Mouse (Mus musculus): ENCODE measurements around the gene Htr1d. TPM values are rescaled to one million over a fixed set of nuclear protein-coding genes. Genes with fewer than 3 reads are reported as not detected.

Htr1d gene
- polyA plus RNA-seq (2015; fragmentation: Nextera tagmentation; extraction: Ambion mirVana), result 0.19 and 0.52 TPM in 2 replicates

DNA sequence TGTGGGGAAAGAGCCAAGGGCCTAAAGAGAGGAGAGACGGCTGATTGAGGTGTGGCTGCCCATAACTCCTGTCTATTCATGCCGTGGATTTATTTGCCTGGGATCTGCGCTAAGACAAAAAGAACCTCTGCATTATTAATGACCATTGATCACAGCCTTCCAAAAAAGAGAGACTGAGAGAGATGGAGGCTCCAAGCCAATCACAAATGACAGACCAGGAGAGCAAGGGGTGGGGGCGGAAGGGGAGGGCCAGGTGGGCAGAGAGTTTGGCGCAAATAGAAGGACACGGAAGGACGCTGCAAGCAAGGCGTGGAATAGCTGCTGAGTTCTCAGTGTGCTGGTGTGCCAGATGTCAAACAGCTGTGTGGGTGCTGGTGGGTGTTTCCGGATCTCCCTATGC is at the start of gene Htr1d:
TSS of gene Htr1d (plus strand) at position 301 of the 400 bp plus-strand sequence.
- H3K27me3 ChIP-seq, result peaks cover 79% of the 10 kb centered on the region
- 69% methylated on average over 9 of the region's 9 CpGs for WGBS
- ATAC-seq, result no peak
- H3K4me3 ChIP-seq (replicated peaks), result peak within 1 kb of the TSS; percentile 47
- H3K36me3 ChIP-seq, result no peaks in the 10 kb centered on the region
- H3K4me1 ChIP-seq (replicated peaks), result peaks cover 30% of the 10 kb centered on the region
- peak within 1 kb of the TSS; percentile 65 for H3K9ac ChIP-seq (replicated peaks)
- no peaks in the 10 kb centered on the region for H3K9me3 ChIP-seq
- H3K4me2 ChIP-seq (replicated peaks), result peak within 1 kb of the TSS; percentile 84
- no peak within 1 kb of the TSS for H3K27ac ChIP-seq

DNA sequence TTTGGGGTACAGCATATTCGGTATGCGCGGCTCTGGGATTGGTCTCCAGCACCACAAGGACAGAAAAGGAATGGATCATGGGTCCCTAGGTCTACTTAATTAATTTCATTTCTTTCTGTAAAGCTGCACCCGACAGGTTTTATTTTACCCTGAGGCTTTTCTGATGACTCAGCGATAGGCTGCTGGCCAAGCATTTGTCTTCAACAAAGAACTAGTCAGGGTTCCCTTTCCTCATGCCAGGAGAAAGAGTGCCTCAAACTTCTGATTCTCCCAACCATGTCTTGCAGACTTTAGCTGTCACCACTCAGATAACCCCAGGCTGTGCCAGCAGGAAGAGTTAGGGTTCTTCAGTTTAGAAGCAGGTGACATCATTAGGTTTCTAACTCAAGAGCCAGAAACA is 46.3 kb upstream of the Htr1d start:
- Histone ChIP-seq H3K36me3 (no peaks in the 10 kb centered on the region), H3K27ac (no peak overlapping the region), H3K4me2 (replicated peaks) (no peak overlapping the region), H3K4me1 (replicated peaks) (peaks cover 13% of the 10 kb centered on the region), H3K9ac (replicated peaks) (no peak overlapping the region), H3K4me3 (replicated peaks) (no peak overlapping the region), H3K9me3 (no peaks in the 10 kb centered on the region), H3K27me3 (no peaks in the 10 kb centered on the region)
- 94% methylated on average over 5 of the region's 5 CpGs for WGBS
- ATAC-seq, result no peak

DNA sequence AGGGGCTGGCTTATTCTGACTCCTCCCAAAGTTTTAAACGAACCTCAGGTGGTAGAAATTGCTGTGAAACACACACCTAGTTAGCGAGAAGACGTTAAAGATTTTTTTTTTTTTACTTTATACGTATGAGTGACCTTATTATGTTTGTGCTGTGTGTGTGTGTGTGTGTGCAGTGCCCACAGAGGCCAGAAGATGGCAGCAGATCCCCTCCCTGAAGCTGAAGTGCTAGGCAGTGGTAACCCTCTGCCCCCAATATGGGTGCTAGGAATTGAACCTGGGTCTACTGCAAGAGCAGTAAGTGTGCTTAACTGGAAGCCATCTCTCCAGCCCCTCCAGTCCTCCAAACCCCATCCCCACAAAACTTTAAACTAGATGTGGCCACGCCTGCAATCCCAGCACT is 40.3 kb upstream of the Htr1d start:
- H3K4me2 ChIP-seq (replicated peaks), result no peak overlapping the region
- H3K36me3 ChIP-seq, result no peaks in the 10 kb centered on the region
- H3K27me3 ChIP-seq, result no peaks in the 10 kb centered on the region
- 85% methylated on average over 5 of the region's 5 CpGs for WGBS
- H3K4me1 ChIP-seq (replicated peaks), result no peaks in the 10 kb centered on the region
- H3K4me3 ChIP-seq (replicated peaks), result no peak overlapping the region
- no peaks in the 10 kb centered on the region for H3K9me3 ChIP-seq
- ATAC-seq, result no peak
- H3K27ac ChIP-seq, result no peak overlapping the region
- no peak overlapping the region for H3K9ac ChIP-seq (replicated peaks)

DNA sequence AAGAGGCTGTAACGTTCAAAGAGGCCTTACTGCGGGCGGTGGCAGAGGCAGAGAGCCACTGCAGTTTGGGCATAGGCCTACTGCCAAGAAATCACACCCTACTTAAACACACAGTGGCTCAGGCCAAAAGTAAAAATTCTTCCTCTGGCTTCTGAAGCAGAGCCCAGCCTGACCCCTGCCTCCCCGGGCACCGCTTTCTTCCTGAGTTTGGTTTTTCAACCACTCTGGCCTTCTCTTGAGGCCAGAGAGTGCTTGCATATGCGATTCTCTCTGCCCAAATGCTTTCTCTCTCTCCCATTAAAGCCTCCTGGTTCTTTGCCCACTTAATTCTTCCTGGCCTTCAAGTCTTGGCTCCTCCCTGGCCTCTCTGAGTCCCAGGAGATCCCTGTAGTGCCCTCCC is 39.5 kb upstream of the Htr1d start:
- Histone ChIP-seq H3K9me3 (no peaks in the 10 kb centered on the region), H3K4me1 (replicated peaks) (no peaks in the 10 kb centered on the region), H3K4me3 (replicated peaks) (no peak overlapping the region), H3K27me3 (no peaks in the 10 kb centered on the region), H3K36me3 (no peaks in the 10 kb centered on the region), H3K4me2 (replicated peaks) (no peak overlapping the region), H3K27ac (no peak overlapping the region), H3K9ac (replicated peaks) (no peak overlapping the region)
- no peak for ATAC-seq
- 86% methylated on average over 6 of the region's 6 CpGs for WGBS

DNA sequence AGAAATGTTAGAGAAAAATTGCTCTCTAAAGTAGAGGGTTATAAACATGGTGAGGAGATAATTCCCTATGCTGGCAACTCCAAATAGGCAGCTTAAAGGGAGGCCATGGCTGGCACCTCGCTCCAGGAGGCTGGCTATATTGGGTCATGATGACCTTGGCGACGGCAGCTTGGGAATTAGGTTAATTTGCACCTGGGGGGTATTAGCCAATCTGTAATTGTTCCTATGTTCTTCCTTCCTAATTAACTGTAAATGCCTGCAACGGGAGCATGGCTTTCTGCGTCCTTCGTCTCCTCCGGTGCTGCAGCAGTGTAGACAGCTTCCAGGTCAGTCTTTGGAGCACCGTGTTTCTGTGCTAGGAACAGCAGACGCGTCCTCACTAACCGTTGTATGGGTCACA is 36.1 kb upstream of the Htr1d start:
- no peak overlapping the region for H3K9ac ChIP-seq (replicated peaks)
- no peaks in the 10 kb centered on the region for H3K4me1 ChIP-seq (replicated peaks)
- H3K27me3 ChIP-seq, result no peaks in the 10 kb centered on the region
- no peaks in the 10 kb centered on the region for H3K9me3 ChIP-seq
- H3K27ac ChIP-seq, result no peak overlapping the region
- WGBS, result 77% methylated on average over 11 of the region's 11 CpGs
- no peak overlapping the region for H3K4me2 ChIP-seq (replicated peaks)
- H3K4me3 ChIP-seq (replicated peaks), result no peak overlapping the region
- no peak for ATAC-seq
- no peaks in the 10 kb centered on the region for H3K36me3 ChIP-seq

DNA sequence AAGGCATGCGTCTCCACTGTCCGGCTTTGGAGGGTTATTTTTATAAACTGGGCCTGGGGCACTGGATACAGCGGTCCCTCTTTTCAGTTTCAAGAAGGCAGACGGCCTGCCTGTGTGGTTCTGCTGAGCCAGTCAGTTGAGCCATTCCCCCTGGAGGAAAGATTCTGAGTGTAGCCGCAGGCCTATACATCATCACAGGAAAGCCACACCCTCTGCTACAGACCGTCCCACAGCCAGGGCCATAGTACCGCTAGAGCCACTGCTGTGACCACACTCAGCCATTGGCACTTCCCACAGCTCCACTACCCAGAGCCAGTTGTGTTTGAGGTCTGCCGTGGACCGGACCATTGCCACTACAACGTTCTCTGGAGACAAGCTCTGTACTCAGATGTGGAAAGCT is 21.5 kb upstream of the Htr1d start:
- no peak overlapping the region for H3K9ac ChIP-seq (replicated peaks)
- no peaks in the 10 kb centered on the region for H3K4me1 ChIP-seq (replicated peaks)
- H3K9me3 ChIP-seq, result no peaks in the 10 kb centered on the region
- H3K27me3 ChIP-seq, result no peaks in the 10 kb centered on the region
- no peak overlapping the region for H3K4me3 ChIP-seq (replicated peaks)
- no peaks in the 10 kb centered on the region for H3K36me3 ChIP-seq
- no peak overlapping the region for H3K4me2 ChIP-seq (replicated peaks)
- no peak overlapping the region for H3K27ac ChIP-seq
- no peak for ATAC-seq
- 91% methylated on average over 10 of the region's 10 CpGs for WGBS

DNA sequence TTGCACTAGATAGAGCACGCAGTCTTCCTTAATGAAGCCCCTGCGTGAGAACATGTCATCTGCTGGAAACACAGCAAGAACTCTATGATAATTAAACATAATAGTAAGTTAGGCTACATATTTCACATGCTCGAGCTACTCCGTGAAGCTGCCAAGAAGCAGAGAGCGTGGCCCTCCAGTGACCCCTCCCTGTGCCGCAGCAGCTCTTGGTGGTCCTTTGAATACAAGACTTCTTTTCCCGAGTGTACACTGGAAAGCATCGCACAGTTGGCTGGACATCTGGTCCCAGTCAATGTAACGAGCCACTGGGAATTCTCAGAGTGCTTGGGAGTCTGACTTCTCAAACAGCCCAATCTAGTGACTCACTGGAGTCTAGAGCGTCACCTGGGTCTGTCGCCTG is 15.5 kb upstream of the Htr1d start:
- H3K4me1 ChIP-seq (replicated peaks), result no peaks in the 10 kb centered on the region
- H3K27me3 ChIP-seq, result no peaks in the 10 kb centered on the region
- H3K36me3 ChIP-seq, result no peaks in the 10 kb centered on the region
- no peak for ATAC-seq
- H3K9ac ChIP-seq (replicated peaks), result no peak overlapping the region
- WGBS, result 72% methylated on average over 11 of the region's 11 CpGs
- H3K4me3 ChIP-seq (replicated peaks), result no peak overlapping the region
- H3K27ac ChIP-seq, result no peak overlapping the region
- no peak overlapping the region for H3K4me2 ChIP-seq (replicated peaks)
- H3K9me3 ChIP-seq, result no peaks in the 10 kb centered on the region

DNA sequence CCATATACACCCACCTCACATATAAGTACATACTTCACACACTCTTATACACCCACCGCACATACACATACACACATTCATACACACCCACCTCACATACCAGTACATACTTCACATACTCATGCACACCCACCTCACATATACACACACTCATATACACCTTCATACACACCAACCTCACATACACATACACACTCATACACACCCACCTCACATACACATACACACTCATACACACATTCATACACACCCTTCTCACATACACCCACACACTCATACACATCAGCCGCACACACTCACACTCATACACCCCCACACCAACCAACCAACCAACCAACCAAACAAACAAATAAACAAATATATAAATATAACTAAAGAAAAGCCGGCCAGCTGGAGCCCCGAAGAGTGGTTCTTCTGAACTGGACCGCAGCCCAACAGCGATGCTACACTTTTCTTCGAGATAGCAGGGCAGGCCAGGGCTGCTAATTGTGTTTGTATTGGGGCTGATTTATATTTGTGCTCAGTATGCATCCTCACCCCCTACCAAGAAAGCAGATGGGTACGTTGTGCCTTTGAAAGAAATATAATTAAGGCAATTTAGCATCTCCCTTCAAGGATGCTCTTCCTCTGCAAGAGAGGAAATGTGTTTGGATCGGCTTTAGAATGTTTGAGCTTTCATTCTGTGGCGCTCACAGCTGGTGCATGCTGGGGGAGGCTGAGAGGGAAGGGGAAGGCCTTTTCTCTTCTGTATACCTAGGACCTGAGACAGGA is 11.1 kb upstream of the Htr1d start:
- Histone ChIP-seq H3K36me3 (no peaks in the 10 kb centered on the region), H3K9ac (replicated peaks) (no peak overlapping the region), H3K27me3 (no peaks in the 10 kb centered on the region), H3K4me1 (replicated peaks) (0 out of 2 replicates have a peak, but pooled peaks cover 4% of the 10 kb centered on the region), H3K4me2 (replicated peaks) (no peak overlapping the region), H3K9me3 (no peaks in the 10 kb centered on the region), H3K4me3 (replicated peaks) (no peak overlapping the region), H3K27ac (no peak overlapping the region)
- ATAC-seq, result no peak
- WGBS, result 73% methylated on average over 10 of the region's 10 CpGs

DNA sequence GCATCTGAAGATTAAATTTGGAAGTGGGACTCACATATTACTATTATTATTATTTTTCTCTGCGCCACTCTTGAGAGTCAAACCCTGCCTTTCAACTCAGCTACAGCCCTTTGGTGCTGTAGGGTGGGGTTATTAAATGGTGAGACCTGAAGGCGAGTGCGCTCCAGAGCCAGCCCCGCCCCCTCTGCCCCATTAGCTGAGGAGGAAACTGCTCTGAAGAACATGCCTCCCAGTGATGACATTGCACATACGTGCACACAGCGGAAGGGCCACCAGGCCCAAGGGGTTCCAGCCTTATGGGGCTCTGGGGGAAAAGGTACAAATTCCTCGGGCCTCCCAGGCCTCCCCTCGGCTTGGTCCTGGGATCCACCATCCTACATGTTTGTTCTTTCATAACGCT is 7.8 kb upstream of the Htr1d start:
- no peaks in the 10 kb centered on the region for H3K9me3 ChIP-seq
- H3K4me3 ChIP-seq (replicated peaks), result no peak overlapping the region
- no peaks in the 10 kb centered on the region for H3K36me3 ChIP-seq
- H3K27ac ChIP-seq, result no peak overlapping the region
- peaks cover 15% of the 10 kb centered on the region; the same call in 1 of the 2 replicates for H3K27me3 ChIP-seq
- no peak overlapping the region for H3K9ac ChIP-seq (replicated peaks)
- no peak overlapping the region for H3K4me2 ChIP-seq (replicated peaks)
- H3K4me1 ChIP-seq (replicated peaks), result peaks cover 11% of the 10 kb centered on the region; the same call in 1 of the 2 replicates
- 89% methylated on average over 9 of the region's 9 CpGs for WGBS
- no peak for ATAC-seq

DNA sequence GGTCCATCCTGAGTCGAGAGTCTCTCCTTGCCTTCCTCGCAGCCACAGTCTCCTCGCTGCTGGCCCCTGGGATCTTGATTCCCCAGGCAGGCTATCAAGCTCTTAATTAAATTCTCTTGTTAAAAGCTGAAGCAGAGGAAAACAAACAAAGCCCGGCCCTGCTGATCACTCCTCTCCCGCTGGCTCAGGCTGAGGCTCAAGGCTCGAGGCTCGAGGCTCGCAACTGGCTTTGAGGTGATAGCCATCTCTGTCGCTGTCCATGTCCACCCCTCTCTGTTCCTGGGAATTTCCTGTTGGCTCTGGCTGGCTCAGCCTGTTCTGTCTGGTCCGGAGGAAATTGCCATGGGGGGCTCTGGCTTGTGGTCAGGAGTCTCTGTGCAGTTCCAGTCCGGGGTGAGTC is 4.4 kb upstream of the Htr1d start:
- Histone ChIP-seq H3K4me1 (replicated peaks) (peaks cover 22% of the 10 kb centered on the region; the same call in 1 of the 2 replicates), H3K4me3 (replicated peaks) (no peak overlapping the region), H3K27me3 (peaks cover 43% of the 10 kb centered on the region), H3K4me2 (replicated peaks) (no peak overlapping the region), H3K9ac (replicated peaks) (no peak overlapping the region), H3K9me3 (no peaks in the 10 kb centered on the region), H3K36me3 (no peaks in the 10 kb centered on the region), H3K27ac (no peak overlapping the region)
- WGBS, result 9% methylated on average over 11 of the region's 11 CpGs
- ATAC-seq, result no peak

DNA sequence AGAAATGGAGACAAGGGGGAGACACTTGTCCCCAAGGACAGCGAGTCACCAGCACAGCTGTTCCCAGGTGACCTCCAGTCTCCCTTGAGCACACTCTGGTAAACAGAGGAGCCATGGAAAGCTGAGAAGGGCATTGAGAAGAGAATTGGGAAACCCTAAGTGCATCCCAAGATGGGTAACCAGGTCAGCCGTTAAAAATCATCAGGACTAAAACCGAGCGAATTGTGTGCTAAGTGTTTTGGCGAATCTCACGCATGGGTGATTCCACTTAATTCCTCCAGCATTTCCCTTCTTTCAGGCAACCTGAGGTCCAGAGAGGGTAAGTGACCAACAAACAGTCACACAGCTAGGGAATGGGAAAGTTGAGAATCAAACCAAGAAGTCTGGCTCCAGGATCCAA is 3.9 kb upstream of the Htr1d start:
- Histone ChIP-seq H3K36me3 (no peaks in the 10 kb centered on the region), H3K27me3 (peaks cover 47% of the 10 kb centered on the region), H3K9ac (replicated peaks) (no peak overlapping the region), H3K27ac (no peak overlapping the region), H3K9me3 (no peaks in the 10 kb centered on the region), H3K4me1 (replicated peaks) (peaks cover 26% of the 10 kb centered on the region), H3K4me3 (replicated peaks) (no peak overlapping the region), H3K4me2 (replicated peaks) (no peak overlapping the region)
- WGBS, result 58% methylated on average over 6 of the region's 6 CpGs
- ATAC-seq, result no peak

DNA sequence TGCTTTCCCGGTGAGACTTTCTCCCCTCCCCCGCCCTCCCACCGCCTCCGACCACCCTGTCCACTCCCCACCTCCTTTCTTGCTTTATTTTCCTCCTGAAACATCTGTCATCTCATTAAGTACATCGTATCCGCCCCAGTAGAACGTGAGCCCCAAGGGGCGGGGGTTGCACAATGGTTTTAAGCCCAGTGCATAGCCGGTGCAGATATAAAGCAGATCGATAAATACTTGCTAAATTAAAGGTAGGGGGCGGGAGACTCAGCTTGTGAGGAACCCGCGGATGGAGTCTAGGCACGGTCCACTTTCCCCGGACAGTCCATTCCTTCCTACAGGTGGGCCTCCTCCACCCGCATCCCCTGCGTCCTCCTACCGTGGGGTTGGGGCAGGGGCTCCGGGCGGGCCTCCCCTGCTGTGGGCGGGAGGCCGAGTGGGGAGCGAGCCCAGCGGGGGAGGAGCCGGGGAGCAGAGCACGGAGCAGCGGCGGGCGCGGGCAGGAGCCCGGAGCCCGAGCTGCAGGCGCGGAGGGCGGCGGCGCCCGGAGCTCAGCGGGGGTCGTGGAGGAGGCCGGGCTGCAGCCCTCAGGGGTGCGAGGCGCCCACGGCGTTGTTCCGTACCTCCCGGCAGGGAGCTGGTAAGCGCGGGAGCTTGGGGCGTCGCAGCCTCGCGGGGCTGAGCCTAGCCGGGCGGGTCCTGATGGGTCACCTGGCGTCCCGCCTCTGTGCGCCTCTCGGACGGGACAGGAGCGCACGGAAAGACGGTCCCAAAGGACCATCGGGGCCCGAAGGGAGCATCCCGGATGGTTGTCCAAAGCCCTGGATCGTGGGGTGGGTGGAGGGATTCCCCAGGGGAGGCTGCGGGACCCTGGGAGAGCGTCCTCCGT is 1.0 kb downstream of the Htr1d start:
- Histone ChIP-seq H3K4me2 (replicated peaks) (peak overlapping the region; percentile 84), H3K27me3 (peaks cover 79% of the 10 kb centered on the region), H3K27ac (no peak overlapping the region), H3K4me3 (replicated peaks) (peak overlapping the region; percentile 47), H3K4me1 (replicated peaks) (peaks cover 23% of the 10 kb centered on the region), H3K9me3 (no peaks in the 10 kb centered on the region), H3K9ac (replicated peaks) (peak overlapping the region; percentile 65), H3K36me3 (no peaks in the 10 kb centered on the region)
- ATAC-seq, result peak; percentile 43
- 1% methylated on average over 70 of the region's 70 CpGs for WGBS

Data from midbrain, embryonic 13.5 days (tissue).